In genomic region chr13:21396048-21396447, GRCm38 (mm10) we compare ENCODE assay signal across 13 mouse cellular contexts. TPM values are rescaled to one million over a fixed set of nuclear protein-coding genes. Genes with fewer than 3 reads are reported as not detected.
A peak's percentile ranks its signal among the peaks of the same experiment; 100 is the strongest.
DNase-seq lines count a peak whose midpoint lies in the region; ATAC-seq and TF ChIP-seq lines count a peak whose summit lies in the region.
"Not testable (repeated sequence)": the region's sequence is repeated elsewhere in the genome, so short reads cannot be mapped to it uniquely, and the experiment has no call there.
"Had no signal": no experiment of that assay in that cellular context is flagged by ENCODE, and none has a peak within 500 bp of the region (broad histone marks: within the 10 kb centered on the region; RNA-seq: fewer than 3 reads in every experiment).

No protein-coding gene starts in this region.

- H3K9ac ChIP-seq in ES-E14 (ENCODE audit: insufficient read depth, low read depth, low read length, poor library complexity, severe bottlenecking) = 0 out of 2 replicates have a peak overlapping the region, but pooled peaks have one; percentile 18
- H3K9ac ChIP-seq in forebrain, embryonic 16.5 days (replicated peaks; ENCODE audit: low read depth, low read length); heart, embryonic 16.5 days (ENCODE audit: low read length): not testable (repeated sequence)

- not testable (repeated sequence) for TF ChIP-seq CTCF in cerebellum, adult 2 months (IDR thresholded peaks at IDR 0.05; ENCODE audit: borderline replicate concordance, insufficient read depth, low read depth, low read length)

- in situ Hi-C loops in ES-E14 (cut with MboI; ENCODE audit: low sequenced_read_pairs in 2 of 2, unreplicated experiment in 2 of 2) = loop anchor here in 1 of 2 experiments (25.0 kb wide), 1 partner anchor 291 kb away; the partner anchor contains the start of genes Olfr1359 and Olfr1360

- H3K27ac ChIP-seq in ES-E14 (ENCODE audit: insufficient read depth, low read depth, low read length, poor library complexity, severe bottlenecking); cerebellum, adult 2 months (ENCODE audit: insufficient read depth, low read length); forebrain, embryonic 16.5 days (ENCODE audit: low read length); heart, embryonic 16.5 days (ENCODE audit: low read length): not testable (repeated sequence)

- H3K4me3 ChIP-seq in ES-E14 (ENCODE audit: insufficient read depth in 1 of 2, low read depth in 1 of 2, low read length in 2 of 2, poor library complexity in 1 of 2, severe bottlenecking in 1 of 2); cerebellum, adult 2 months (replicated peaks; ENCODE audit: insufficient read depth, low read depth, low read length); forebrain, embryonic 16.5 days (replicated peaks; ENCODE audit: low read length); heart, embryonic 16.5 days (ENCODE audit: low read length): not testable (repeated sequence)

- H3K9me3 ChIP-seq in ES-E14 (ENCODE audit: control insufficient read depth, insufficient read depth, low read depth, low read length); forebrain, embryonic 16.5 days (ENCODE audit: control insufficient read depth, low read length); heart, embryonic 16.5 days (replicated peaks; ENCODE audit: control insufficient read depth, low read length): not testable (repeated sequence)

- 91% methylated on average over 18 of the region's 18 CpGs for WGBS in cerebellum, adult 2 months
- whole genome bisulfite sequencing in forebrain, embryonic 16.5 days = 96% methylated on average over 13 of the region's 18 CpGs
- 83% methylated on average over 18 of the region's 18 CpGs for WGBS in heart, embryonic 16.5 days

- not testable (repeated sequence) for H3K4me2 ChIP-seq in forebrain, embryonic 16.5 days (ENCODE audit: low read length); heart, embryonic 16.5 days (ENCODE audit: low read depth, low read length)

- DNase-seq in ES-E14 (ENCODE audit: low read depth, low spot score) = not testable (repeated sequence)
- peak; percentile 42 to 48 for DNase-seq in cerebellum, adult 2 months
- DNase-seq in kidney, adult 18-20 months = peak; percentile 37
- DNase-seq in layer of hippocampus, postnatal 36 days = peak; percentile 18 to 24
- DNase-seq in lung, postnatal 36 days = peak; percentile 14
- DNase-seq in ovary, postnatal 36 days (ENCODE audit: low spot score) = peak; percentile 30

- H3K27me3 ChIP-seq in cerebellum, adult 2 months (ENCODE audit: control insufficient read depth, insufficient read depth, low read length); forebrain, embryonic 16.5 days (replicated peaks; ENCODE audit: control insufficient read depth, insufficient read depth, low read length); heart, embryonic 16.5 days (ENCODE audit: control insufficient read depth, insufficient read depth, low read length): not testable (repeated sequence)

- H3K4me1 ChIP-seq in ES-E14 (ENCODE audit: control insufficient read depth in 2 of 2, insufficient read depth in 2 of 2, low read length in 2 of 2, poor library complexity in 1 of 2); cerebellum, adult 2 months (ENCODE audit: control insufficient read depth, insufficient read depth, low read length); heart, embryonic 16.5 days (ENCODE audit: control insufficient read depth, insufficient read depth, low read length): not testable (repeated sequence)
- peaks cover 17% of the 10 kb centered on the region for H3K4me1 ChIP-seq in forebrain, embryonic 16.5 days (replicated peaks; ENCODE audit: control insufficient read depth, insufficient read depth, low read length)

- peak; percentile 26; the same call in 1 of the 2 replicates for ATAC-seq in forebrain, embryonic 16.5 days
- ATAC-seq in heart, embryonic 16.5 days (replicated peaks; ENCODE audit: extremely low read depth, insufficient read depth, low FRiP score) = peak; percentile 37; the same call in 1 of the 2 replicates

- not testable (repeated sequence) for H3K36me3 ChIP-seq in ES-E14 (ENCODE audit: control insufficient read depth, insufficient read depth, low read length, poor library complexity, severe bottlenecking)
- peaks cover 42% of the 10 kb centered on the region for H3K36me3 ChIP-seq in forebrain, embryonic 16.5 days (ENCODE audit: control insufficient read depth, insufficient read depth)
- H3K36me3 ChIP-seq in heart, embryonic 16.5 days (ENCODE audit: control insufficient read depth, insufficient read depth) = peaks cover 50% of the 10 kb centered on the region

- TF ChIP-seq POLR2A in cerebellum, adult 2 months (IDR thresholded peaks at IDR 0.05; ENCODE audit: borderline replicate concordance, insufficient read depth, low read length) = not testable (repeated sequence)

RNA-seq across cellular contexts. Expression of gene Zkscan3, which starts 6.5 kb away (rescaled TPM):
- 20.4 and 21.7 TPM in 2 replicates for total RNA-seq in ES-E14 (2012; rRNA removed)
- 45.0 and 47.4 TPM in 2 replicates for polyA plus RNA-seq in cerebellum, adult 2 months (2012; rRNA removed)
- polyA plus RNA-seq in forebrain, embryonic 16.5 days (2015; fragmentation: Nextera tagmentation; extraction: Ambion mirVana) = 92.6 and 93.3 TPM in 2 replicates
- 70.4 and 73.1 TPM in 2 replicates for polyA plus RNA-seq in heart, embryonic 16.5 days (2015; fragmentation: Nextera tagmentation; extraction: Ambion mirVana)
- total RNA-seq in layer of hippocampus, postnatal 36 days (2021) = 10 to 100 TPM; 39.7 to 46.2 TPM

RNA-seq across cellular contexts. Expression of gene Zscan12, which starts 33.4 kb away (rescaled TPM):
- total RNA-seq in ES-E14 (2012; rRNA removed) = 7.1 and 10.4 TPM in 2 replicates
- 6.5 and 6.7 TPM in 2 replicates for polyA plus RNA-seq in cerebellum, adult 2 months (2012; rRNA removed)
- polyA plus RNA-seq in forebrain, embryonic 16.5 days (2015; fragmentation: Nextera tagmentation; extraction: Ambion mirVana) = 15.5 and 16.1 TPM in 2 replicates
- polyA plus RNA-seq in heart, embryonic 16.5 days (2015; fragmentation: Nextera tagmentation; extraction: Ambion mirVana) = 7.2 and 9.1 TPM in 2 replicates
- 1 to 10 TPM; 8.4 to 9.9 TPM for total RNA-seq in layer of hippocampus, postnatal 36 days (2021)

RNA-seq across cellular contexts. Expression of gene Pgbd1, which starts 44.8 kb away (rescaled TPM):
- 1.2 and 1.5 TPM in 2 replicates for total RNA-seq in ES-E14 (2012; rRNA removed)
- polyA plus RNA-seq in cerebellum, adult 2 months (2012; rRNA removed) = 2.6 and 2.7 TPM in 2 replicates
- 2.0 and 3.4 TPM in 2 replicates for polyA plus RNA-seq in forebrain, embryonic 16.5 days (2015; fragmentation: Nextera tagmentation; extraction: Ambion mirVana)
- 3.2 and 3.9 TPM in 2 replicates for polyA plus RNA-seq in heart, embryonic 16.5 days (2015; fragmentation: Nextera tagmentation; extraction: Ambion mirVana)
- total RNA-seq in layer of hippocampus, postnatal 36 days (2021) = 1 to 10 TPM; 1.1 to 1.5 TPM

RNA-seq across cellular contexts. Expression of gene Olfr1367, which starts 49.3 kb away (rescaled TPM):
- not detected in 2 replicates for total RNA-seq in ES-E14 (2012; rRNA removed)
- not detected in 2 replicates for polyA plus RNA-seq in cerebellum, adult 2 months (2012; rRNA removed)
- not detected in 2 replicates for polyA plus RNA-seq in forebrain, embryonic 16.5 days (2015; fragmentation: Nextera tagmentation; extraction: Ambion mirVana)
- not detected in 2 replicates for polyA plus RNA-seq in heart, embryonic 16.5 days (2015; fragmentation: Nextera tagmentation; extraction: Ambion mirVana)
- total RNA-seq in layer of hippocampus, postnatal 36 days (2021) = not detected
- total RNA-seq: hematopoietic stem cell, adult 5-6 weeks; layer of hippocampus, postnatal 25 days had no signal
- polyA plus RNA-seq: frontal cortex, adult 2 months; liver, embryonic 12.5 days; stomach, embryonic 14.5 days had no signal

RNA-seq across cellular contexts. Expression of gene Zscan26, which starts 57.5 kb away (rescaled TPM):
- total RNA-seq in ES-E14 (2012; rRNA removed) = 22.9 and 25.8 TPM in 2 replicates
- polyA plus RNA-seq in cerebellum, adult 2 months (2012; rRNA removed) = 69.3 and 71.9 TPM in 2 replicates
- polyA plus RNA-seq in forebrain, embryonic 16.5 days (2015; fragmentation: Nextera tagmentation; extraction: Ambion mirVana) = 16.2 and 22.1 TPM in 2 replicates
- 25.2 and 25.8 TPM in 2 replicates for polyA plus RNA-seq in heart, embryonic 16.5 days (2015; fragmentation: Nextera tagmentation; extraction: Ambion mirVana)
- 10 to 100 TPM; 52.3 to 53.5 TPM for total RNA-seq in layer of hippocampus, postnatal 36 days (2021)
